19 mouse cellular contexts compared by ENCODE assay signal in genomic region chr1:135768400-135768799, GRCm38 (mm10). TPM values are rescaled to one million over a fixed set of nuclear protein-coding genes. Genes with fewer than 3 reads are reported as not detected.
DNase-seq lines count a peak whose midpoint lies in the region; ATAC-seq lines count a peak whose summit lies in the region.
"Had no signal": no experiment of that assay in that cellular context is flagged by ENCODE, and none has a peak within 500 bp of the region (broad histone marks: within the 10 kb centered on the region; RNA-seq: fewer than 3 reads in every experiment).

No protein-coding gene starts in this region.

- H3K27ac ChIP-seq in embryonic facial prominence, embryonic 12.5 days: no peak overlapping the region
- H3K27ac ChIP-seq in embryonic facial prominence, embryonic 10.5 days (replicated peaks): no peak overlapping the region
- no peak overlapping the region for H3K27ac ChIP-seq in intestine, embryonic 14.5 days (ENCODE audit: low read depth)
- no peak overlapping the region for H3K27ac ChIP-seq in intestine, embryonic 15.5 days
- no peak overlapping the region for H3K27ac ChIP-seq in neural tube, embryonic 13.5 days (replicated peaks)
- H3K27ac ChIP-seq: hindbrain, embryonic 15.5 days; limb, embryonic 12.5 days; neural tube, embryonic 15.5 days had no signal

- peaks cover 18% of the 10 kb centered on the region for H3K36me3 ChIP-seq in embryonic facial prominence, embryonic 12.5 days
- H3K36me3 ChIP-seq in embryonic facial prominence, embryonic 10.5 days (replicated peaks): peaks cover 19% of the 10 kb centered on the region
- peaks cover 15% of the 10 kb centered on the region for H3K36me3 ChIP-seq in intestine, embryonic 14.5 days (ENCODE audit: control insufficient read depth, insufficient read depth, low read length)
- peaks cover 11% of the 10 kb centered on the region; the same call in 1 of the 2 replicates for H3K36me3 ChIP-seq in intestine, embryonic 15.5 days
- H3K36me3 ChIP-seq in neural tube, embryonic 13.5 days: no peaks in the 10 kb centered on the region
- H3K36me3 ChIP-seq: hindbrain, embryonic 15.5 days had no signal

- no peak overlapping the region for H3K9ac ChIP-seq in embryonic facial prominence, embryonic 12.5 days
- H3K9ac ChIP-seq in intestine, embryonic 14.5 days (ENCODE audit: low read length): no peak overlapping the region
- H3K9ac ChIP-seq in intestine, embryonic 15.5 days: no peak overlapping the region
- no peak overlapping the region for H3K9ac ChIP-seq in neural tube, embryonic 13.5 days
- H3K9ac ChIP-seq: hindbrain, embryonic 15.5 days; limb, embryonic 12.5 days; neural tube, embryonic 15.5 days had no signal

- WGBS in embryonic facial prominence, embryonic 12.5 days: 89% methylated on average over 2 of the region's 2 CpGs
- 95% methylated on average over 2 of the region's 2 CpGs for WGBS in embryonic facial prominence, embryonic 10.5 days
- WGBS in intestine, embryonic 14.5 days: 87% methylated on average over 2 of the region's 2 CpGs
- WGBS in intestine, embryonic 15.5 days: 89% methylated on average over 2 of the region's 2 CpGs
- 100% methylated on average over 2 of the region's 2 CpGs for WGBS in neural tube, embryonic 13.5 days

- no peak for DNase-seq in embryonic facial prominence, embryonic 10.5 days (ENCODE audit: low spot score)
- no peak for DNase-seq in intestine, embryonic 14.5 days (ENCODE audit: low spot score)
- no peak for DNase-seq in neural tube, embryonic 10.5 days (ENCODE audit: extremely low spot score, low spot score)
- DNase-seq: cerebellum, adult 11-12 months; gastrocnemius, postnatal 36 days; kidney, postnatal 36 days; lung, postnatal 4 days; right cerebral cortex, adult 18-20 months had no signal

- H3K27me3 ChIP-seq in embryonic facial prominence, embryonic 12.5 days: no peaks in the 10 kb centered on the region
- H3K27me3 ChIP-seq in embryonic facial prominence, embryonic 10.5 days (replicated peaks; ENCODE audit: low read depth, poor library complexity, severe bottlenecking): peaks cover 53% of the 10 kb centered on the region
- H3K27me3 ChIP-seq in intestine, embryonic 14.5 days (replicated peaks; ENCODE audit: control insufficient read depth, insufficient read depth, low read length): no peaks in the 10 kb centered on the region
- no peaks in the 10 kb centered on the region for H3K27me3 ChIP-seq in intestine, embryonic 15.5 days (replicated peaks)
- H3K27me3 ChIP-seq in neural tube, embryonic 13.5 days: 0 out of 2 replicates have a peak, but pooled peaks cover 4% of the 10 kb centered on the region
- H3K27me3 ChIP-seq: hindbrain, embryonic 15.5 days had no signal

- H3K4me3 ChIP-seq in embryonic facial prominence, embryonic 12.5 days: no peak overlapping the region
- H3K4me3 ChIP-seq in embryonic facial prominence, embryonic 10.5 days: no peak overlapping the region
- no peak overlapping the region for H3K4me3 ChIP-seq in intestine, embryonic 14.5 days (ENCODE audit: low read depth, low read length)
- H3K4me3 ChIP-seq in intestine, embryonic 15.5 days (replicated peaks): no peak overlapping the region
- no peak overlapping the region for H3K4me3 ChIP-seq in neural tube, embryonic 13.5 days
- H3K4me3 ChIP-seq: hindbrain, embryonic 15.5 days had no signal

- no peaks in the 10 kb centered on the region for H3K9me3 ChIP-seq in embryonic facial prominence, embryonic 12.5 days
- H3K9me3 ChIP-seq in embryonic facial prominence, embryonic 10.5 days: no peaks in the 10 kb centered on the region
- no peaks in the 10 kb centered on the region for H3K9me3 ChIP-seq in intestine, embryonic 14.5 days (ENCODE audit: control insufficient read depth, low read length)
- no peaks in the 10 kb centered on the region for H3K9me3 ChIP-seq in intestine, embryonic 15.5 days
- H3K9me3 ChIP-seq in neural tube, embryonic 13.5 days: no peaks in the 10 kb centered on the region
- H3K9me3 ChIP-seq: hindbrain, embryonic 15.5 days; limb, embryonic 12.5 days; neural tube, embryonic 15.5 days had no signal

- peaks cover 23% of the 10 kb centered on the region for H3K4me1 ChIP-seq in embryonic facial prominence, embryonic 12.5 days
- H3K4me1 ChIP-seq in embryonic facial prominence, embryonic 10.5 days: peaks cover 80% of the 10 kb centered on the region
- peaks cover 25% of the 10 kb centered on the region for H3K4me1 ChIP-seq in intestine, embryonic 14.5 days (replicated peaks; ENCODE audit: control insufficient read depth, insufficient read depth, low read length)
- H3K4me1 ChIP-seq in intestine, embryonic 15.5 days (replicated peaks): peaks cover 31% of the 10 kb centered on the region
- H3K4me1 ChIP-seq in neural tube, embryonic 13.5 days (replicated peaks): peaks cover 39% of the 10 kb centered on the region

- no peak for ATAC-seq in embryonic facial prominence, embryonic 12.5 days (ENCODE audit: insufficient number of reproducible peaks, insufficient read depth, low FRiP score, low TSS enrichment)
- no peak for ATAC-seq in intestine, embryonic 14.5 days (replicated peaks; ENCODE audit: low FRiP score, low TSS enrichment, low read depth)
- ATAC-seq in intestine, embryonic 15.5 days: no peak
- no peak for ATAC-seq in neural tube, embryonic 13.5 days (ENCODE audit: low read depth)
- no peak for ATAC-seq in granulocyte monocyte progenitor cell, adult 5-6 weeks (replicated peaks; ENCODE audit: poor library complexity, severe bottlenecking)
- ATAC-seq in erythroid progenitor cell, adult 5-6 weeks (replicated peaks; ENCODE audit: low FRiP score, poor library complexity, severe bottlenecking): no peak
- ATAC-seq: forebrain, embryonic 16.5 days; midbrain, embryonic 16.5 days had no signal

- H3K4me2 ChIP-seq in embryonic facial prominence, embryonic 12.5 days (replicated peaks): peak overlapping the region; percentile 77; the same call in 1 of the 2 replicates
- peak overlapping the region; percentile 62; the same call in 1 of the 2 replicates for H3K4me2 ChIP-seq in intestine, embryonic 14.5 days (ENCODE audit: low read length)
- no peak overlapping the region for H3K4me2 ChIP-seq in intestine, embryonic 15.5 days (replicated peaks)
- peak overlapping the region; percentile 89; the same call in 1 of the 2 replicates for H3K4me2 ChIP-seq in neural tube, embryonic 13.5 days

RNA-seq across cellular contexts. Expression of gene Phlda3, which starts 2.5 kb away (rescaled TPM):
- polyA plus RNA-seq in embryonic facial prominence, embryonic 12.5 days (2016; fragmentation: Nextera tagmentation; extraction: Ambion mirVana): 52.8 and 55.0 TPM in 2 replicates
- 29.0 and 32.2 TPM in 2 replicates for polyA plus RNA-seq in embryonic facial prominence, embryonic 10.5 days (2016; fragmentation: Nextera tagmentation; extraction: Ambion mirVana)
- polyA plus RNA-seq in intestine, embryonic 14.5 days (2014; fragmentation: Nextera tagmentation; extraction: Ambion mirVana): 56.0 and 58.2 TPM in 2 replicates
- polyA plus RNA-seq in intestine, embryonic 15.5 days (2015; fragmentation: Nextera tagmentation; extraction: Ambion mirVana): 44.5 and 44.6 TPM in 2 replicates
- polyA plus RNA-seq in neural tube, embryonic 13.5 days (2015; fragmentation: Nextera tagmentation; extraction: Ambion mirVana): 32.1 and 32.6 TPM in 2 replicates
- 1.9 TPM in 1 of 2 replicates, not detected in the other for total RNA-seq in granulocyte monocyte progenitor cell, adult 5-6 weeks (2014; fragmentation: Nextera tagmentation)
- total RNA-seq in granulocyte monocyte progenitor cell, adult 5-6 weeks (2017): 0.17 and 1.0 TPM in 2 replicates
- total RNA-seq in erythroid progenitor cell, adult 5-6 weeks (2015; ENCODE audit: low replicate concordance): not detected in 2 replicates
- total RNA-seq in erythroid progenitor cell, adult 5-6 weeks (2017; ENCODE audit: low replicate concordance): not detected in 2 replicates

RNA-seq across cellular contexts. Expression of gene Tnni1, which starts 10.8 kb away (rescaled TPM):
- polyA plus RNA-seq in embryonic facial prominence, embryonic 12.5 days (2016; fragmentation: Nextera tagmentation; extraction: Ambion mirVana): 48.6 and 66.8 TPM in 2 replicates
- polyA plus RNA-seq in embryonic facial prominence, embryonic 10.5 days (2016; fragmentation: Nextera tagmentation; extraction: Ambion mirVana): 5.5 and 7.9 TPM in 2 replicates
- polyA plus RNA-seq in intestine, embryonic 14.5 days (2014; fragmentation: Nextera tagmentation; extraction: Ambion mirVana): 5.8 and 6.4 TPM in 2 replicates
- polyA plus RNA-seq in intestine, embryonic 15.5 days (2015; fragmentation: Nextera tagmentation; extraction: Ambion mirVana): 5.4 and 8.3 TPM in 2 replicates
- polyA plus RNA-seq in neural tube, embryonic 13.5 days (2015; fragmentation: Nextera tagmentation; extraction: Ambion mirVana): 15.0 and 31.7 TPM in 2 replicates
- total RNA-seq in granulocyte monocyte progenitor cell, adult 5-6 weeks (2014; fragmentation: Nextera tagmentation): not detected in 2 replicates
- total RNA-seq in granulocyte monocyte progenitor cell, adult 5-6 weeks (2017): not detected in 2 replicates
- not detected in 2 replicates for total RNA-seq in erythroid progenitor cell, adult 5-6 weeks (2015; ENCODE audit: low replicate concordance)
- not detected in 2 replicates for total RNA-seq in erythroid progenitor cell, adult 5-6 weeks (2017; ENCODE audit: low replicate concordance)
- total RNA-seq: MEL had no signal
- polyA plus RNA-seq: forebrain, embryonic 16.5 days had no signal

RNA-seq across cellular contexts. Expression of gene Csrp1, which starts 48.5 kb away (rescaled TPM):
- polyA plus RNA-seq in embryonic facial prominence, embryonic 12.5 days (2016; fragmentation: Nextera tagmentation; extraction: Ambion mirVana): 75.1 and 78.9 TPM in 2 replicates
- polyA plus RNA-seq in embryonic facial prominence, embryonic 10.5 days (2016; fragmentation: Nextera tagmentation; extraction: Ambion mirVana): 47.4 and 51.9 TPM in 2 replicates
- 225 and 242 TPM in 2 replicates for polyA plus RNA-seq in intestine, embryonic 14.5 days (2014; fragmentation: Nextera tagmentation; extraction: Ambion mirVana)
- polyA plus RNA-seq in intestine, embryonic 15.5 days (2015; fragmentation: Nextera tagmentation; extraction: Ambion mirVana): 203 and 215 TPM in 2 replicates
- 28.0 and 30.6 TPM in 2 replicates for polyA plus RNA-seq in neural tube, embryonic 13.5 days (2015; fragmentation: Nextera tagmentation; extraction: Ambion mirVana)
- total RNA-seq in granulocyte monocyte progenitor cell, adult 5-6 weeks (2014; fragmentation: Nextera tagmentation): 130 and 138 TPM in 2 replicates
- 104 and 135 TPM in 2 replicates for total RNA-seq in granulocyte monocyte progenitor cell, adult 5-6 weeks (2017)
- 46.5 and 48.6 TPM in 2 replicates for total RNA-seq in erythroid progenitor cell, adult 5-6 weeks (2015; ENCODE audit: low replicate concordance)
- 31.8 and 44.7 TPM in 2 replicates for total RNA-seq in erythroid progenitor cell, adult 5-6 weeks (2017; ENCODE audit: low replicate concordance)

RNA-seq across cellular contexts. Expression of gene Lad1, which starts 50.0 kb away (rescaled TPM):
- 6.6 TPM in 2 replicates for polyA plus RNA-seq in embryonic facial prominence, embryonic 12.5 days (2016; fragmentation: Nextera tagmentation; extraction: Ambion mirVana)
- 7.5 TPM in 2 replicates for polyA plus RNA-seq in embryonic facial prominence, embryonic 10.5 days (2016; fragmentation: Nextera tagmentation; extraction: Ambion mirVana)
- polyA plus RNA-seq in intestine, embryonic 14.5 days (2014; fragmentation: Nextera tagmentation; extraction: Ambion mirVana): 92.9 and 105 TPM in 2 replicates
- 179 and 196 TPM in 2 replicates for polyA plus RNA-seq in intestine, embryonic 15.5 days (2015; fragmentation: Nextera tagmentation; extraction: Ambion mirVana)
- polyA plus RNA-seq in neural tube, embryonic 13.5 days (2015; fragmentation: Nextera tagmentation; extraction: Ambion mirVana): 0.40 and 0.73 TPM in 2 replicates
- total RNA-seq in granulocyte monocyte progenitor cell, adult 5-6 weeks (2014; fragmentation: Nextera tagmentation): not detected in 2 replicates
- total RNA-seq in granulocyte monocyte progenitor cell, adult 5-6 weeks (2017): not detected in 2 replicates
- total RNA-seq in erythroid progenitor cell, adult 5-6 weeks (2015; ENCODE audit: low replicate concordance): 0.72 TPM in 1 of 2 replicates, not detected in the other
- not detected in 2 replicates for total RNA-seq in erythroid progenitor cell, adult 5-6 weeks (2017; ENCODE audit: low replicate concordance)
- total RNA-seq: gastrocnemius, postnatal 36 days; MEL had no signal
